24 mouse cellular contexts compared by ENCODE assay signal in the genomic region with DNA sequence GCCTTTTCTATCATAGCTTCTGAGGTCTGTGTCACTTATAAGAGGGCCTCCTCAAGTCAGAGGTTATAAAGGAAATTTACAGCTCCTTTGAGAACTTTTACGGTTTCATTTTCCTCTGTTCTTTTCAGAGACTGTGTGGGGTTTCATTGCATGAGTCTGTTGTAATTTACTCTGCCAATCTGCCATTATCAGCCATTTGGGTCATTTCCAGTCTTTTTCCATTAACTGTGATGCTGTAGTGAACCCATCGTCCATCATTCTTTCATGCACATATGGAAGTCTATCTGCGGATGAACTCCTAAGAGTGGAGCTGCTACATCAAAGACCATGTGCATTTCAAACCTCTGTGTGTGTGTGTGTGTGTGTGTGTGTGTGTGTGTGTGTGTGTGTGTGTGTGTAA.
DNase-seq lines count a peak whose midpoint lies in the region; ATAC-seq and TF ChIP-seq lines count a peak whose summit lies in the region.
"Had no signal": no experiment of that assay in that cellular context is flagged by ENCODE, and none has a peak within 500 bp of the region (broad histone marks: within the 10 kb centered on the region; RNA-seq: fewer than 3 reads in every experiment).

No protein-coding gene starts in this region.

- no peak for TF ChIP-seq POLR2A in limb, embryonic 14.5 days (IDR thresholded peaks at IDR 0.05; ENCODE audit: borderline replicate concordance, extremely low read depth, insufficient read depth, insufficient read length)

- WGBS in kidney, embryonic 15.5 days: 15% methylated on average over 3 of the region's 3 CpGs
- 21% methylated on average over 3 of the region's 3 CpGs for WGBS in kidney, embryonic 16.5 days
- 35% methylated on average over 3 of the region's 3 CpGs for WGBS in lung, embryonic 16.5 days
- 17% methylated on average over 3 of the region's 3 CpGs for WGBS in limb, embryonic 14.5 days

- no peak for DNase-seq in lung, postnatal 25 days (ENCODE audit: low spot score)
- peak; percentile 51 for DNase-seq in NIH3T3 (ENCODE audit: low read depth)
- DNase-seq in limb, embryonic 14.5 days (ENCODE audit: low spot score): peak; percentile 36
- no peak for DNase-seq in left cerebral cortex, postnatal 4 days
- no peak for DNase-seq in heart, postnatal 14 days
- DNase-seq: adrenal gland, adult 2 months; adrenal gland, postnatal 25 days; cerebellum, adult 11-12 months; cerebellum, adult 8-10 months; cerebellum, postnatal 10 days; cerebellum, postnatal 36 days; gastrocnemius, postnatal 10 days; gastrocnemius, postnatal 36 days; heart, adult 2 months had no signal

- intact Hi-C loops in left cerebral cortex, postnatal 4 days (cut with DNase I): no loop called here
- intact Hi-C loops in heart, postnatal 14 days (cut with DNase I): no loop called here

- no peaks in the 10 kb centered on the region for H3K36me3 ChIP-seq in kidney, embryonic 15.5 days
- H3K36me3 ChIP-seq in kidney, embryonic 16.5 days (ENCODE audit: insufficient read depth, low read length): no peaks in the 10 kb centered on the region
- H3K36me3 ChIP-seq in lung, embryonic 16.5 days (ENCODE audit: control insufficient read depth, insufficient read depth, low read length): no peaks in the 10 kb centered on the region
- no peaks in the 10 kb centered on the region for H3K36me3 ChIP-seq in limb, embryonic 14.5 days (ENCODE audit: control insufficient read depth, insufficient read depth, low read length)
- H3K36me3 ChIP-seq: forebrain, embryonic 10.5 days; heart, embryonic 10.5 days; heart, embryonic 13.5 days; hindbrain, embryonic 12.5 days; hindbrain, embryonic 15.5 days had no signal

- H3K27ac ChIP-seq in kidney, embryonic 15.5 days: 0 out of 2 replicates have a peak overlapping the region, but pooled peaks have one; percentile 52
- no peak overlapping the region for H3K27ac ChIP-seq in kidney, embryonic 16.5 days (ENCODE audit: low read length)
- 0 out of 2 replicates have a peak overlapping the region, but pooled peaks have one; percentile 1 for H3K27ac ChIP-seq in lung, embryonic 16.5 days (ENCODE audit: low read length)
- H3K27ac ChIP-seq in limb, embryonic 14.5 days (replicated peaks; ENCODE audit: low read depth, low read length): no peak overlapping the region
- H3K27ac ChIP-seq: forebrain, embryonic 10.5 days; forebrain, embryonic 13.5 days; heart, adult 2 months; heart, embryonic 10.5 days; heart, embryonic 13.5 days; hindbrain, embryonic 12.5 days; hindbrain, embryonic 15.5 days had no signal

- ATAC-seq in kidney, embryonic 15.5 days (replicated peaks; ENCODE audit: low FRiP score): no peak
- no peak for ATAC-seq in kidney, embryonic 16.5 days (ENCODE audit: low FRiP score, low TSS enrichment)
- no peak for ATAC-seq in lung, embryonic 16.5 days (ENCODE audit: low read depth)
- ATAC-seq in limb, embryonic 14.5 days (ENCODE audit: low FRiP score, low read depth): no peak
- ATAC-seq: forebrain, embryonic 13.5 days; forebrain, embryonic 16.5 days had no signal

- H3K4me1 ChIP-seq in kidney, embryonic 15.5 days: peaks cover 14% of the 10 kb centered on the region; the same call in 1 of the 2 replicates
- peaks cover 14% of the 10 kb centered on the region; the same call in 1 of the 2 replicates for H3K4me1 ChIP-seq in kidney, embryonic 16.5 days (ENCODE audit: insufficient read depth, low read length)
- peaks cover 8% of the 10 kb centered on the region; the same call in 1 of the 2 replicates for H3K4me1 ChIP-seq in lung, embryonic 16.5 days (replicated peaks; ENCODE audit: control insufficient read depth, insufficient read depth, low read length)
- peaks cover 17% of the 10 kb centered on the region for H3K4me1 ChIP-seq in limb, embryonic 14.5 days (ENCODE audit: control insufficient read depth, insufficient read depth, low read length)
- H3K4me1 ChIP-seq: forebrain, embryonic 13.5 days; hindbrain, embryonic 12.5 days; hindbrain, embryonic 15.5 days had no signal

- H3K9me3 ChIP-seq in kidney, embryonic 15.5 days (replicated peaks): no peaks in the 10 kb centered on the region
- H3K9me3 ChIP-seq in kidney, embryonic 16.5 days (ENCODE audit: low read length): no peaks in the 10 kb centered on the region
- H3K9me3 ChIP-seq in lung, embryonic 16.5 days (ENCODE audit: control insufficient read depth, low read length): no peaks in the 10 kb centered on the region
- no peaks in the 10 kb centered on the region for H3K9me3 ChIP-seq in limb, embryonic 14.5 days (ENCODE audit: control insufficient read depth, low read length)
- H3K9me3 ChIP-seq: forebrain, embryonic 10.5 days; forebrain, embryonic 13.5 days; heart, embryonic 10.5 days; heart, embryonic 13.5 days; hindbrain, embryonic 12.5 days; hindbrain, embryonic 15.5 days had no signal

- H3K27me3 ChIP-seq in kidney, embryonic 15.5 days: peaks cover 9% of the 10 kb centered on the region; the same call in 1 of the 2 replicates
- H3K27me3 ChIP-seq in kidney, embryonic 16.5 days (ENCODE audit: insufficient read depth, low read length): 0 out of 2 replicates have a peak, but pooled peaks cover 3% of the 10 kb centered on the region
- no peaks in the 10 kb centered on the region for H3K27me3 ChIP-seq in lung, embryonic 16.5 days (ENCODE audit: control insufficient read depth, insufficient read depth, low read depth, low read length)
- no peaks in the 10 kb centered on the region for H3K27me3 ChIP-seq in limb, embryonic 14.5 days (ENCODE audit: control insufficient read depth, insufficient read depth, low read length)
- H3K27me3 ChIP-seq: forebrain, embryonic 13.5 days; hindbrain, embryonic 12.5 days; hindbrain, embryonic 15.5 days had no signal

- H3K4me3 ChIP-seq in kidney, embryonic 15.5 days (replicated peaks): no peak overlapping the region
- no peak overlapping the region for H3K4me3 ChIP-seq in kidney, embryonic 16.5 days (ENCODE audit: low read length)
- no peak overlapping the region for H3K4me3 ChIP-seq in lung, embryonic 16.5 days (ENCODE audit: low read length)
- H3K4me3 ChIP-seq in limb, embryonic 14.5 days (replicated peaks; ENCODE audit: low read length): no peak overlapping the region
- H3K4me3 ChIP-seq: forebrain, embryonic 10.5 days; forebrain, embryonic 13.5 days; heart, adult 2 months; heart, embryonic 10.5 days; heart, embryonic 13.5 days; hindbrain, embryonic 12.5 days; hindbrain, embryonic 15.5 days had no signal

- no peak overlapping the region for H3K9ac ChIP-seq in kidney, embryonic 15.5 days
- H3K9ac ChIP-seq in kidney, embryonic 16.5 days (replicated peaks; ENCODE audit: low read length): no peak overlapping the region
- H3K9ac ChIP-seq in lung, embryonic 16.5 days (ENCODE audit: low read length): no peak overlapping the region
- H3K9ac ChIP-seq in limb, embryonic 14.5 days (ENCODE audit: low read depth, low read length, severe bottlenecking): no peak overlapping the region
- H3K9ac ChIP-seq: forebrain, embryonic 13.5 days; heart, embryonic 13.5 days; hindbrain, embryonic 12.5 days; hindbrain, embryonic 15.5 days had no signal

- no peak overlapping the region for H3K4me2 ChIP-seq in kidney, embryonic 15.5 days
- H3K4me2 ChIP-seq in kidney, embryonic 16.5 days (replicated peaks; ENCODE audit: low read depth, low read length): no peak overlapping the region
- H3K4me2 ChIP-seq in lung, embryonic 16.5 days (ENCODE audit: low read depth, low read length): no peak overlapping the region
- no peak overlapping the region for H3K4me2 ChIP-seq in limb, embryonic 14.5 days (replicated peaks; ENCODE audit: low read depth, low read length, severe bottlenecking)
- H3K4me2 ChIP-seq: forebrain, embryonic 13.5 days; heart, embryonic 13.5 days; hindbrain, embryonic 12.5 days; hindbrain, embryonic 15.5 days had no signal

Comparison
In these comparisons a context has a peak if more than half of its experiments do, and no peak if none do; other contexts are left out.
1. H3K27ac ChIP-seq: peak in kidney, embryonic 15.5 days (single experiment) and lung, embryonic 16.5 days (single experiment); none in kidney, embryonic 16.5 days (single experiment) and limb, embryonic 14.5 days (single experiment).
2. DNase-seq: peak in NIH3T3 (single experiment) and limb, embryonic 14.5 days (single experiment); none in lung, postnatal 25 days (single experiment), left cerebral cortex, postnatal 4 days (single experiment) and heart, postnatal 14 days (0 of 2).